Mouse (Mus musculus): ENCODE measurements around the gene Gm21149.
"Not testable (repeated sequence)": the region's sequence is repeated elsewhere in the genome, so short reads cannot be mapped to it uniquely, and the experiment has no call there.

The Gm21149 gene

GRCm38 (mm10) chr5:15461613-15462012, 14.7 kb downstream of the Gm21149 start:
- not testable (repeated sequence) for DNase-seq

- DNase-seq = not testable (repeated sequence)
Observed at GRCm38 (mm10) chr5:15457865-15458571, 18.3 kb downstream of the Gm21149 start.

All from kidney, postnatal 10 days (tissue).